14 mouse cellular contexts compared by ENCODE assay signal in the genomic region with DNA sequence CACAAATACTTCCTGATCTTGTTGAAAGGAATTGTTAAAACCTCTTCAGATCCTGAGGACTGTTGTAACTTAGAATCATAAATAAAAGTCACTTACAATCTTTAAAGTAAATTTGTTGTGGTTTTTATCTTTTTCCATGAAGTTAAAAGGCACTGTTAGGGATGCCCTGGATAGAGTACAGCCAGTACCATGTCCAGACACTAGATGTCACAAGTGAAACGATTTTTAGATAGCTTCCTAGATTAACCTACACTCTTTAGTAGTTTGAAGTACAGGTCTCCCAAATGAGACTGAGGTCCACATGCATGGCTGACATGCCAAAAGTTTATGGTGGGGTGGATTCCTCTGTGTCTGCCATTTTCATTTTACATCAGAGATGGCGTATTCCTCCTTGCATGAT. TPM values are rescaled to one million over a fixed set of nuclear protein-coding genes. Genes with fewer than 3 reads are reported as not detected.
DNase-seq lines count a peak whose midpoint lies in the region; ATAC-seq and TF ChIP-seq lines count a peak whose summit lies in the region.
"Had no signal": no experiment of that assay in that cellular context is flagged by ENCODE, and none has a peak within 500 bp of the region (broad histone marks: within the 10 kb centered on the region; RNA-seq: fewer than 3 reads in every experiment).

No protein-coding gene starts in this region.

- 52% methylated on average over 2 of the region's 2 CpGs for WGBS in forebrain, embryonic 14.5 days
- 54% methylated on average over 2 of the region's 2 CpGs for WGBS in forebrain, embryonic 11.5 days
- 30% methylated on average over 2 of the region's 2 CpGs for WGBS in liver, embryonic 14.5 days (ENCODE audit: insufficient replicate concordance)
- 44% methylated on average over 2 of the region's 2 CpGs for WGBS in liver, embryonic 12.5 days (ENCODE audit: insufficient replicate concordance)

- H3K9me3 ChIP-seq in forebrain, embryonic 14.5 days (replicated peaks; ENCODE audit: control insufficient read depth, low read length): no peaks in the 10 kb centered on the region
- H3K9me3 ChIP-seq in forebrain, embryonic 11.5 days (ENCODE audit: control insufficient read depth, low read length): no peaks in the 10 kb centered on the region
- H3K9me3 ChIP-seq in liver, embryonic 14.5 days (ENCODE audit: control insufficient read depth, low read length): no peaks in the 10 kb centered on the region
- H3K9me3 ChIP-seq in liver, embryonic 12.5 days (replicated peaks): no peaks in the 10 kb centered on the region
- H3K9me3 ChIP-seq: heart, embryonic 10.5 days; lung, embryonic 15.5 days had no signal

- no peak overlapping the region for H3K4me3 ChIP-seq in forebrain, embryonic 14.5 days (ENCODE audit: low read depth, low read length)
- H3K4me3 ChIP-seq in forebrain, embryonic 11.5 days (ENCODE audit: low read depth, low read length): no peak overlapping the region
- no peak overlapping the region for H3K4me3 ChIP-seq in liver, embryonic 14.5 days (ENCODE audit: insufficient read depth in 1 of 2, low read depth in 2 of 2, low read length in 2 of 2)
- H3K4me3 ChIP-seq in liver, embryonic 12.5 days: no peak overlapping the region
- H3K4me3 ChIP-seq: heart, embryonic 10.5 days; lung, embryonic 15.5 days had no signal

- peaks cover 5% of the 10 kb centered on the region; the same call in 1 of the 2 replicates for H3K4me1 ChIP-seq in forebrain, embryonic 14.5 days (ENCODE audit: control insufficient read depth, insufficient read depth, low read length)
- H3K4me1 ChIP-seq in forebrain, embryonic 11.5 days (replicated peaks; ENCODE audit: control insufficient read depth, insufficient read depth, low read length): no peaks in the 10 kb centered on the region; the same call in 1 of the 2 replicates
- peaks cover 9 to 10% of the 10 kb centered on the region in 2 experiments for H3K4me1 ChIP-seq in liver, embryonic 14.5 days (replicated peaks; ENCODE audit: control insufficient read depth in 2 of 2, insufficient read depth in 2 of 2, low read length in 1 of 2)
- peaks cover 22% of the 10 kb centered on the region for H3K4me1 ChIP-seq in liver, embryonic 12.5 days

- no peak for ATAC-seq in forebrain, embryonic 14.5 days
- ATAC-seq in forebrain, embryonic 11.5 days (replicated peaks; ENCODE audit: low FRiP score): no peak
- ATAC-seq in liver, embryonic 14.5 days (ENCODE audit: insufficient read depth): no peak
- ATAC-seq in liver, embryonic 12.5 days: no peak

- 0 out of 2 replicates have a peak, but pooled peaks cover 3% of the 10 kb centered on the region for H3K27me3 ChIP-seq in forebrain, embryonic 14.5 days (replicated peaks; ENCODE audit: control insufficient read depth, insufficient read depth, low read length)
- H3K27me3 ChIP-seq in forebrain, embryonic 11.5 days (ENCODE audit: control insufficient read depth, insufficient read depth, low read length): no peaks in the 10 kb centered on the region
- no peaks in the 10 kb centered on the region for H3K27me3 ChIP-seq in liver, embryonic 14.5 days (ENCODE audit: control insufficient read depth, insufficient read depth, low read length)
- 0 out of 2 replicates have a peak, but pooled peaks cover 9% of the 10 kb centered on the region for H3K27me3 ChIP-seq in liver, embryonic 12.5 days (replicated peaks)
- H3K27me3 ChIP-seq: lung, embryonic 15.5 days had no signal

- TF ChIP-seq CTCF in liver, embryonic 14.5 days (IDR thresholded peaks at IDR 0.05; ENCODE audit: low read depth): peak; percentile 23; the same call in 1 of the 2 replicates

- no peak for TF ChIP-seq EP300 in liver, embryonic 14.5 days (IDR thresholded peaks at IDR 0.05; ENCODE audit: low read depth)

- H3K9ac ChIP-seq in forebrain, embryonic 14.5 days (ENCODE audit: low read length): no peak overlapping the region
- no peak overlapping the region for H3K9ac ChIP-seq in forebrain, embryonic 11.5 days (ENCODE audit: low read length)
- no peak overlapping the region for H3K9ac ChIP-seq in liver, embryonic 14.5 days (replicated peaks)
- no peak overlapping the region for H3K9ac ChIP-seq in liver, embryonic 12.5 days
- H3K9ac ChIP-seq: hindbrain, embryonic 14.5 days; lung, embryonic 15.5 days had no signal

- no peaks in the 10 kb centered on the region for H3K36me3 ChIP-seq in forebrain, embryonic 14.5 days (ENCODE audit: control insufficient read depth, insufficient read depth, low read length)
- no peaks in the 10 kb centered on the region for H3K36me3 ChIP-seq in forebrain, embryonic 11.5 days (ENCODE audit: control insufficient read depth, insufficient read depth, low read length)
- no peaks in the 10 kb centered on the region for H3K36me3 ChIP-seq in liver, embryonic 14.5 days (replicated peaks; ENCODE audit: control insufficient read depth, insufficient read depth, low read depth)
- H3K36me3 ChIP-seq in liver, embryonic 12.5 days: peaks cover under 1% of the 10 kb centered on the region; the same call in 1 of the 2 replicates
- H3K36me3 ChIP-seq: heart, embryonic 10.5 days; lung, embryonic 15.5 days had no signal

- H3K4me2 ChIP-seq in forebrain, embryonic 14.5 days (ENCODE audit: low read length): no peak overlapping the region
- no peak overlapping the region for H3K4me2 ChIP-seq in forebrain, embryonic 11.5 days (ENCODE audit: low read depth, low read length, severe bottlenecking)
- no peak overlapping the region for H3K4me2 ChIP-seq in liver, embryonic 14.5 days (ENCODE audit: low read depth)
- H3K4me2 ChIP-seq in liver, embryonic 12.5 days: no peak overlapping the region
- H3K4me2 ChIP-seq: hindbrain, embryonic 14.5 days; lung, embryonic 15.5 days had no signal

- peak; percentile 23 for DNase-seq in forebrain, embryonic 14.5 days (ENCODE audit: low spot score)
- no peak for DNase-seq in forebrain, embryonic 11.5 days (ENCODE audit: low spot score)
- no peak for DNase-seq in liver, embryonic 14.5 days (ENCODE audit: low read depth in 3 of 3, low spot score in 3 of 3)
- peak; percentile 35 for DNase-seq in ES-CJ7 (ENCODE audit: low read depth, low spot score)
- peak; percentile 42 for DNase-seq in induced T-regulatory cell, adult 2 months (ENCODE audit: low read depth)
- DNase-seq in Muller cell, postnatal 12 days (ENCODE audit: inconsistent ontology term): no peak
- no peak for DNase-seq in cerebellum, adult 9-10 months
- DNase-seq: adrenal gland, adult 8-10 months; cerebellum, adult 11 months; thymus, adult 2 months had no signal

- H3K27ac ChIP-seq in forebrain, embryonic 14.5 days (ENCODE audit: low read depth, low read length): no peak overlapping the region
- H3K27ac ChIP-seq in forebrain, embryonic 11.5 days (ENCODE audit: low read depth, low read length): no peak overlapping the region
- H3K27ac ChIP-seq in liver, embryonic 14.5 days: no peak overlapping the region
- no peak overlapping the region for H3K27ac ChIP-seq in liver, embryonic 12.5 days
- H3K27ac ChIP-seq: heart, embryonic 10.5 days; hindbrain, embryonic 14.5 days; lung, embryonic 15.5 days had no signal

RNA-seq across cellular contexts. Expression of gene Spdl1, which starts 2.8 kb away (rescaled TPM):
- 10.2 and 11.4 TPM in 2 replicates for polyA plus RNA-seq in forebrain, embryonic 14.5 days (2014; fragmentation: Nextera tagmentation; extraction: Ambion mirVana)
- polyA plus RNA-seq in forebrain, embryonic 11.5 days (2014; fragmentation: Nextera tagmentation; extraction: Ambion mirVana): 27.9 and 30.1 TPM in 2 replicates
- polyA plus RNA-seq in liver, embryonic 14.5 days (2012; rRNA removed): 6.0 and 12.6 TPM in 2 replicates
- polyA plus RNA-seq in liver, embryonic 14.5 days (2014; fragmentation: Nextera tagmentation; extraction: Ambion mirVana): 15.2 and 15.5 TPM in 2 replicates
- 19.8 and 20.0 TPM in 2 replicates for polyA plus RNA-seq in liver, embryonic 12.5 days (2016; fragmentation: Nextera tagmentation; extraction: Ambion mirVana)

RNA-seq across cellular contexts. Expression of gene Dock2, which starts 52.6 kb away (rescaled TPM):
- polyA plus RNA-seq in forebrain, embryonic 14.5 days (2014; fragmentation: Nextera tagmentation; extraction: Ambion mirVana): 0.37 and 0.47 TPM in 2 replicates
- polyA plus RNA-seq in forebrain, embryonic 11.5 days (2014; fragmentation: Nextera tagmentation; extraction: Ambion mirVana): 0.67 and 1.1 TPM in 2 replicates
- 1.4 and 2.1 TPM in 2 replicates for polyA plus RNA-seq in liver, embryonic 14.5 days (2012; rRNA removed)
- polyA plus RNA-seq in liver, embryonic 14.5 days (2014; fragmentation: Nextera tagmentation; extraction: Ambion mirVana): 2.6 and 2.8 TPM in 2 replicates
- 6.1 and 6.3 TPM in 2 replicates for polyA plus RNA-seq in liver, embryonic 12.5 days (2016; fragmentation: Nextera tagmentation; extraction: Ambion mirVana)

Comparison
In these comparisons a context has a peak if more than half of its experiments do, and no peak if none do; other contexts are left out.
1. DNase-seq: peak in forebrain, embryonic 14.5 days (single experiment), ES-CJ7 (single experiment) and induced T-regulatory cell, adult 2 months (single experiment); none in forebrain, embryonic 11.5 days (single experiment), liver, embryonic 14.5 days (0 of 3), Muller cell, postnatal 12 days (single experiment) and cerebellum, adult 9-10 months (single experiment).